Mouse (Mus musculus) ES-E14 (cell line): ENCODE data around the gene Rims3. TPM values are rescaled to one million over a fixed set of nuclear protein-coding genes. Genes with fewer than 3 reads are reported as not detected.
A peak's percentile ranks its signal among the peaks of the same experiment; 100 is the strongest.

Source experiments
- DNase-seq: peaks from one replicate; pipeline ENCODE4 v3.0.0-alpha.2; 2013; ENCODE audit warnings: low read depth, low spot score
- H3K27ac ChIP-seq: 2 replicates; pipeline ENCODE4 v1.5.1; 2012; ENCODE audit warnings: low read depth, mild to moderate bottlenecking, low read length, moderate library complexity, mixed read lengths; ENCODE audit not compliant: poor library complexity, insufficient read depth, severe bottlenecking
- H3K36me3 ChIP-seq: 2 replicates; pipeline ENCODE4 v1.6.1; 2012; ENCODE audit warnings: mild to moderate bottlenecking, low read length, moderate library complexity, mixed read lengths; ENCODE audit not compliant: control insufficient read depth, poor library complexity, insufficient read depth, severe bottlenecking
- H3K4me1 ChIP-seq, 2 experiments: fragments of 150-350 bp in 1 of 2; sonication (generic) in 1 of 2; 2 replicates each; pipeline ENCODE4 v1.6.1; 2012; ENCODE audit warnings: low read length in 2 of 2, mild to moderate bottlenecking in 1 of 2, mixed read lengths in 1 of 2; ENCODE audit not compliant: control insufficient read depth in 2 of 2, insufficient read depth in 2 of 2, poor library complexity in 1 of 2
- H3K4me3 ChIP-seq, 2 experiments: fragments of 150-350 bp in 1 of 2; sonication (generic) in 1 of 2; 2 replicates each; pipeline ENCODE4 v1.5.1; 2012; ENCODE audit warnings: low read length in 2 of 2, low read depth in 1 of 2, mild to moderate bottlenecking in 1 of 2, mixed read lengths in 1 of 2; ENCODE audit not compliant: insufficient read depth in 1 of 2, poor library complexity in 1 of 2, severe bottlenecking in 1 of 2
- H3K9ac ChIP-seq: 2 replicates; pipeline ENCODE4 v1.6.1; 2012; ENCODE audit warnings: low read depth, mild to moderate bottlenecking, low read length, mixed read lengths; ENCODE audit not compliant: poor library complexity, insufficient read depth, severe bottlenecking
- H3K9me3 ChIP-seq: fragments of 150-350 bp; sonication (generic); 2 replicates; pipeline ENCODE4 v1.6.1; 2012; ENCODE audit warnings: low read depth, mild to moderate bottlenecking, low read length; ENCODE audit not compliant: control insufficient read depth, insufficient read depth
- CHD2 ChIP-seq: IDR thresholded peaks from 2 replicates; pipeline ENCODE4 v1.6.1; 2014; ENCODE audit warnings: mild to moderate bottlenecking, low read depth, low read length, inconsistent platforms
- HCFC1 ChIP-seq: IDR thresholded peaks from 2 replicates; pipeline ENCODE4 v1.6.1; 2012; ENCODE audit warnings: low read length, inconsistent platforms, borderline replicate concordance; ENCODE audit not compliant: insufficient read depth
- MAFK ChIP-seq: IDR thresholded peaks from 2 replicates; pipeline ENCODE4 v1.6.1; 2014; ENCODE audit warnings: mild to moderate bottlenecking, low read depth, low read length, inconsistent platforms; ENCODE audit not compliant: insufficient read depth
- ZC3H11A ChIP-seq: IDR thresholded peaks from 2 replicates; pipeline ENCODE4 v1.6.1; 2012; ENCODE audit warnings: low read depth, mild to moderate bottlenecking, inconsistent platforms, low read length, borderline replicate concordance
- ZNF384 ChIP-seq: IDR thresholded peaks from 2 replicates; pipeline ENCODE4 v1.6.1; 2012; ENCODE audit warnings: low read depth, low read length, inconsistent platforms
- in situ Hi-C, 2 experiments: fragments of 600-800 bp; cut with MboI; formaldehyde crosslinking; loops; one replicate each; pipeline ENCODE4 v1.15.1; 2025; ENCODE audit warnings: low sequenced_read_pairs in 2 of 2, inconsistent platforms in 1 of 2; ENCODE audit not compliant: unreplicated experiment in 2 of 2
- total RNA-seq: library from RNA; depleted of rRNA; stranded (reverse); fragments of 300-350 nt; gene quantifications from 2 replicates; pipeline ENCODE4 v1.2.3, GENCODE M21; 2012

Rims3 gene
- total RNA-seq, 1 experiment = 4.5 TPM

GRCm38 (mm10) chr4:120855360-120856060, 894 bp downstream of the Rims3 start:
- TF ChIP-seq ZC3H11A = no peak
- TF ChIP-seq HCFC1 = no peak
- peak overlapping the region; percentile 61 for H3K9ac ChIP-seq
- H3K4me3 ChIP-seq = peak overlapping the region; percentile 86 to 99

GRCm38 (mm10) chr4:120856376-120856775, 1.8 kb downstream of the Rims3 start:
- no peak overlapping the region for H3K27ac ChIP-seq
- H3K4me3 ChIP-seq = no peak overlapping the region
- peaks cover 0 to 9% of the 10 kb centered on the region in 2 experiments; a peak in 1 of 4 replicates for H3K4me1 ChIP-seq
- H3K36me3 ChIP-seq = no peaks in the 10 kb centered on the region
- in situ Hi-C loops = no loop called here
- no peaks in the 10 kb centered on the region for H3K9me3 ChIP-seq
- H3K9ac ChIP-seq = no peak overlapping the region
- DNase-seq = no peak
- TF ChIP-seq ZC3H11A (no peak), MAFK (no peak), ZNF384 (no peak), CHD2 (no peak), HCFC1 (no peak)

More at GRCm38 (mm10) chr4:120855360-120856060, 894 bp downstream of the Rims3 start:
- no peak for DNase-seq
- in situ Hi-C loops = no loop called here
- Histone ChIP-seq H3K9me3 (no peaks in the 10 kb centered on the region), H3K27ac (no peak overlapping the region), H3K36me3 (no peaks in the 10 kb centered on the region), H3K4me1 (peaks cover 0 to 9% of the 10 kb centered on the region in 2 experiments; a peak in 1 of 4 replicates)

- no peak overlapping the region for H3K27ac ChIP-seq
Measured at GRCm38 (mm10) chr4:120859865-120860264, 5.2 kb downstream of the Rims3 start.

GRCm38 (mm10) chr4:120866211-120866610, 11.6 kb downstream of the Rims3 start:
- in situ Hi-C loops = no loop called here
- H3K9me3 ChIP-seq = no peaks in the 10 kb centered on the region
- DNase-seq = peak; percentile 51
- TF ChIP-seq ZNF384 (no peak), ZC3H11A (no peak)
- no peaks in the 10 kb centered on the region for H3K36me3 ChIP-seq
- no peak overlapping the region for H3K27ac ChIP-seq
- H3K4me1 ChIP-seq = peaks cover 0 to 2% of the 10 kb centered on the region in 2 experiments; a peak in 1 of 4 replicates
- H3K9ac ChIP-seq = no peak overlapping the region
- no peak overlapping the region for H3K4me3 ChIP-seq

More at GRCm38 (mm10) chr4:120859865-120860264, 5.2 kb downstream of the Rims3 start:
- DNase-seq = no peak
- peaks cover 0 to 9% of the 10 kb centered on the region in 2 experiments; a peak in 1 of 4 replicates for H3K4me1 ChIP-seq
- no peak overlapping the region for H3K4me3 ChIP-seq
- TF ChIP-seq ZNF384 (no peak), HCFC1 (no peak), MAFK (no peak), CHD2 (no peak), ZC3H11A (no peak)
- in situ Hi-C loops = no loop called here
- no peaks in the 10 kb centered on the region for H3K9me3 ChIP-seq
- no peak overlapping the region for H3K9ac ChIP-seq
- no peaks in the 10 kb centered on the region for H3K36me3 ChIP-seq
